Comparison of ENCODE assay signal across 19 mouse cellular contexts in genomic region chr7:125625829-125626228, GRCm38 (mm10). TPM values are rescaled to one million over a fixed set of nuclear protein-coding genes. Genes with fewer than 3 reads are reported as not detected.
DNase-seq lines count a peak whose midpoint lies in the region; ATAC-seq and TF ChIP-seq lines count a peak whose summit lies in the region.
"Had no signal": no experiment of that assay in that cellular context is flagged by ENCODE, and none has a peak within 500 bp of the region (broad histone marks: within the 10 kb centered on the region; RNA-seq: fewer than 3 reads in every experiment).

No protein-coding gene starts in this region.

- WGBS in kidney, embryonic 16.5 days, result 27% methylated on average over 7 of the region's 7 CpGs
- WGBS in spleen, adult 2 months, result 32% methylated on average over 7 of the region's 7 CpGs

- in situ Hi-C loops in CH12.LX (cut with MboI; ENCODE audit: low pct_ligation_motif_present, low pct_unique_long_range_greater_than_20kb, low sequenced_read_pairs), result no loop called here

- TF ChIP-seq RAD21 in CH12.LX (IDR thresholded peaks at IDR 0.05; ENCODE audit: low read depth, low read length), result no peak

- TF ChIP-seq CTCF in spleen, adult 2 months (IDR thresholded peaks at IDR 0.05; ENCODE audit: extremely low read depth, insufficient read depth, insufficient read length, insufficient replicate concordance), result no peak
- TF ChIP-seq CTCF in CH12.LX (conservative IDR thresholded peaks at IDR 0.05 in 1 of 2, IDR thresholded peaks at IDR 0.05 in 1 of 2; ENCODE audit: low read depth in 2 of 2, low read length in 2 of 2), result no peak

- H3K4me2 ChIP-seq in kidney, embryonic 16.5 days (replicated peaks; ENCODE audit: low read depth, low read length), result no peak overlapping the region
- H3K4me2 ChIP-seq in CH12.LX (ENCODE audit: insufficient read depth, low read depth, poor library complexity, severe bottlenecking), result no peak overlapping the region
- H3K4me2 ChIP-seq: embryonic facial prominence, embryonic 12.5 days; forebrain, embryonic 15.5 days; heart, embryonic 12.5 days; hindbrain, embryonic 14.5 days had no signal

- 0 out of 2 replicates have a peak, but pooled peaks cover 7% of the 10 kb centered on the region for H3K9me3 ChIP-seq in kidney, embryonic 16.5 days (ENCODE audit: low read length)
- H3K9me3 ChIP-seq in CH12.LX (replicated peaks; ENCODE audit: low read length), result no peaks in the 10 kb centered on the region
- H3K9me3 ChIP-seq: embryonic facial prominence, embryonic 12.5 days; forebrain, embryonic 15.5 days had no signal

- H3K27ac ChIP-seq in kidney, embryonic 16.5 days (ENCODE audit: low read length), result no peak overlapping the region
- peak overlapping the region; percentile 32; the same call in 1 of the 2 replicates for H3K27ac ChIP-seq in spleen, adult 2 months (ENCODE audit: insufficient read depth, low read length)
- H3K27ac ChIP-seq in CH12.LX (ENCODE audit: insufficient read depth, low read depth), result 0 out of 2 replicates have a peak overlapping the region, but pooled peaks have one; percentile 21
- H3K27ac ChIP-seq: embryonic facial prominence, embryonic 12.5 days; forebrain, embryonic 15.5 days; heart, adult 2 months; hindbrain, embryonic 10.5 days; hindbrain, embryonic 14.5 days had no signal

- no peaks in the 10 kb centered on the region for H3K27me3 ChIP-seq in kidney, embryonic 16.5 days (ENCODE audit: insufficient read depth, low read length)
- H3K27me3 ChIP-seq in spleen, adult 2 months (ENCODE audit: control insufficient read depth, insufficient read depth, low read length), result no peaks in the 10 kb centered on the region
- no peaks in the 10 kb centered on the region for H3K27me3 ChIP-seq in CH12.LX (replicated peaks)
- H3K27me3 ChIP-seq: embryonic facial prominence, embryonic 12.5 days; forebrain, embryonic 15.5 days; heart, embryonic 12.5 days had no signal

- H3K4me3 ChIP-seq in kidney, embryonic 16.5 days (ENCODE audit: low read length), result no peak overlapping the region
- H3K4me3 ChIP-seq in spleen, adult 2 months (ENCODE audit: extremely low read depth, insufficient read depth, insufficient read length), result no peak overlapping the region
- H3K4me3 ChIP-seq in CH12.LX (replicated peaks in 1 of 3; ENCODE audit: low read depth in 2 of 3, low read length in 2 of 3, poor library complexity in 1 of 3), result no peak overlapping the region
- H3K4me3 ChIP-seq: embryonic facial prominence, embryonic 12.5 days; forebrain, embryonic 15.5 days; heart, adult 2 months; heart, embryonic 12.5 days; hindbrain, embryonic 10.5 days had no signal

- peak; percentile 32; the same call in 1 of the 2 replicates for ATAC-seq in kidney, embryonic 16.5 days (ENCODE audit: low FRiP score, low TSS enrichment)
- ATAC-seq: forebrain, embryonic 15.5 days had no signal

- H3K79me2 ChIP-seq in CH12.LX (replicated peaks; ENCODE audit: control insufficient read depth, extremely low read depth, insufficient read depth, poor library complexity, severe bottlenecking), result peaks cover 70% of the 10 kb centered on the region

- dilution Hi-C loops in CH12.LX (cut with MboI; ENCODE audit: extremely low pct_ligation_motif_present, extremely low pct_unique_long_range_greater_than_20kb, low sequenced_read_pairs), result no loop called here

- no peak overlapping the region for H3K9ac ChIP-seq in kidney, embryonic 16.5 days (replicated peaks; ENCODE audit: low read length)
- H3K9ac ChIP-seq in CH12.LX (ENCODE audit: insufficient read depth, low read depth), result no peak overlapping the region
- H3K9ac ChIP-seq: embryonic facial prominence, embryonic 12.5 days; forebrain, embryonic 15.5 days; heart, embryonic 12.5 days; hindbrain, embryonic 14.5 days had no signal

- no peaks in the 10 kb centered on the region for H3K4me1 ChIP-seq in kidney, embryonic 16.5 days (ENCODE audit: insufficient read depth, low read length)
- peaks cover 39% of the 10 kb centered on the region; the same call in 1 of the 2 replicates for H3K4me1 ChIP-seq in spleen, adult 2 months (ENCODE audit: control insufficient read depth, insufficient read depth, insufficient read length)
- H3K4me1 ChIP-seq in CH12.LX (ENCODE audit: control insufficient read depth in 1 of 2, insufficient read depth in 2 of 2), result peaks cover 16 to 98% of the 10 kb centered on the region in 2 experiments
- H3K4me1 ChIP-seq: embryonic facial prominence, embryonic 12.5 days; forebrain, embryonic 15.5 days had no signal

- DNase-seq in embryo, embryonic 11 days, result peak; percentile 13
- no peak for DNase-seq in embryo, embryonic 10.5 days (ENCODE audit: low spot score)
- no peak for DNase-seq in kidney, adult 9 months
- no peak for DNase-seq in spleen, adult 2 months (ENCODE audit: low read depth in 1 of 2, low spot score in 2 of 2)
- no peak for DNase-seq in spleen, postnatal 4 days (ENCODE audit: low spot score in 2 of 2)
- no peak for DNase-seq in CH12.LX (ENCODE audit: extremely low read depth)
- DNase-seq in layer of hippocampus, postnatal 36 days, result no peak
- DNase-seq: adrenal gland, adult 2 months; adrenal gland, postnatal 25 days; cerebellum, adult 2 months; cerebellum, postnatal 10 days; gastrocnemius, postnatal 10 days; heart, adult 2 months had no signal

- TF ChIP-seq POLR2A in spleen, adult 2 months (IDR thresholded peaks at IDR 0.05; ENCODE audit: low read depth, low read length), result no peak
- TF ChIP-seq POLR2A in CH12.LX (IDR thresholded peaks at IDR 0.05; ENCODE audit: low read depth, low read length), result peak; percentile 27; the same call in 1 of the 2 replicates

- TF ChIP-seq EP300 in CH12.LX (IDR thresholded peaks at IDR 0.05; ENCODE audit: low read length), result no peak

- no peaks in the 10 kb centered on the region for H3K36me3 ChIP-seq in kidney, embryonic 16.5 days (ENCODE audit: insufficient read depth, low read length)
- peaks cover 52% of the 10 kb centered on the region for H3K36me3 ChIP-seq in spleen, adult 2 months (ENCODE audit: control insufficient read depth, insufficient read depth, low read length)
- peaks cover 94 to 99% of the 10 kb centered on the region in 2 experiments for H3K36me3 ChIP-seq in CH12.LX (replicated peaks in 1 of 2; ENCODE audit: control insufficient read depth in 1 of 2, insufficient read depth in 1 of 2, low read length in 1 of 2)
- H3K36me3 ChIP-seq: embryonic facial prominence, embryonic 12.5 days; forebrain, embryonic 15.5 days; heart, embryonic 12.5 days; hindbrain, embryonic 10.5 days had no signal

TF ChIP-seq in CH12.LX, 34 proteins besides CTCF, POLR2A, EP300 and RAD21:
- TF ChIP-seq CHD2 (IDR thresholded peaks at IDR 0.05; ENCODE audit: low read length), result no peak
- TF ChIP-seq MAX (IDR thresholded peaks at IDR 0.05; ENCODE audit: low read length), result no peak
- TF ChIP-seq TBP (conservative IDR thresholded peaks at IDR 0.05; ENCODE audit: low read depth, low read length), result no peak
- no peak for TF ChIP-seq NELFE (IDR thresholded peaks at IDR 0.05; ENCODE audit: low read depth, low read length)
- TF ChIP-seq USF1 (IDR thresholded peaks at IDR 0.05; ENCODE audit: low read depth, low read length), result no peak
- TF ChIP-seq IRF4 (IDR thresholded peaks at IDR 0.05; ENCODE audit: low read depth, low read length), result no peak
- TF ChIP-seq GABPA (IDR thresholded peaks at IDR 0.05; ENCODE audit: insufficient replicate concordance, low read depth, low read length), result no peak
- TF ChIP-seq SIN3A (IDR thresholded peaks at IDR 0.05; ENCODE audit: low read length), result no peak
- TF ChIP-seq ZKSCAN1 (IDR thresholded peaks at IDR 0.05; ENCODE audit: borderline replicate concordance, low read depth, low read length), result no peak
- no peak for TF ChIP-seq CHD1 (IDR thresholded peaks at IDR 0.05; ENCODE audit: low read depth, low read length)
- TF ChIP-seq RCOR1 (conservative IDR thresholded peaks at IDR 0.05; ENCODE audit: low read depth, low read length), result no peak
- no peak for TF ChIP-seq NRF1 (IDR thresholded peaks at IDR 0.05; ENCODE audit: low read depth, low read length)
- TF ChIP-seq E2F4 (IDR thresholded peaks at IDR 0.05; ENCODE audit: insufficient replicate concordance, low read depth, low read length), result no peak
- TF ChIP-seq JUN (IDR thresholded peaks at IDR 0.05; ENCODE audit: insufficient read depth, low read depth, low read length), result no peak
- no peak for TF ChIP-seq JUND (conservative IDR thresholded peaks at IDR 0.05; ENCODE audit: low read depth, low read length)

RNA-seq across cellular contexts. Expression of gene Il21r, which starts 22.6 kb away (rescaled TPM):
- 0.34 and 0.35 TPM in 2 replicates for polyA plus RNA-seq in kidney, embryonic 16.5 days (2015; fragmentation: Nextera tagmentation; extraction: Ambion mirVana)
- 138 and 180 TPM in 2 replicates for polyA plus RNA-seq in spleen, adult 2 months (2012; rRNA removed)
- total RNA-seq in CH12.LX (2012; rRNA removed) (129 and 142 TPM in 2 replicates), CH12.LX (2014; rRNA removed) (95.5 and 103 TPM in 2 replicates)
- 191 and 252 TPM in 2 replicates for polyA plus RNA-seq in CH12.LX (2012; ENCODE audit: insufficient read length, low read depth)
- 1 to 10 TPM in 1 of 2 experiments, under 1 TPM in 1; 0.75 to 1.4 TPM for total RNA-seq in layer of hippocampus, postnatal 36 days (2021)

Comparison
In these comparisons a context has a peak if more than half of its experiments do, and no peak if none do; other contexts are left out.
1. RNA of gene Il21r, which starts 22.6 kb away (polyA plus RNA-seq): 191 to 252 TPM in CH12.LX and 138 to 180 TPM in spleen, adult 2 months; 0.34 to 0.35 TPM in kidney, embryonic 16.5 days; every median in the first group is over 100 times any median in the second.